Mouse (Mus musculus): ENCODE data around the gene Dlx6.

DNA sequence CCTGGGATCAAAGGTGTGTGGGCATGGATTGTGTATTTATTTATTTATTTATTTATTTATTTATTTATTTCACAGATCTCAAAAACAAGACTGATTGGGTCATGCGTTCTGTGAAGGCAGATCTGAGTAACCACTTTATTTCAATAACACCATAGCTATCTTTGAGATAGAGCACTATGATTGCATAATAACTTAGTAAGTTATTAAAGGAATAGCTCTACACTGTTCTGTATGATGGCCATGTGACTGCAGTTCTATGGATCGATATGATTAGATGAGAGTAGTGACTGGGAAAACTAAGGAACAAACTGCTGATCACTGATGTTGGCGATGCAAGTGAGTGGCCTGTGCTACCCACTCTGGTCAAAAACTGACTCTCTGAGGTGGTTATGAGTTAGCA is 23.1 kb downstream of the Dlx6 start:
- no peak for TF ChIP-seq POLR2A (IDR thresholded peaks at IDR 0.05; ENCODE audit: low read depth, low read length)
- no peak for TF ChIP-seq CTCF (IDR thresholded peaks at IDR 0.05; ENCODE audit: extremely low read depth, insufficient read length, insufficient replicate concordance, low read depth, low read length)

Measured in small intestine, adult 2 months (tissue).